Mouse (Mus musculus): ENCODE measurements at regions not wholly inside any gene's neighbourhood (a gene's known extent, or its start where the extent isn't known, plus 50 kb on each side); places are given as distances from the start of the nearest gene placed in this dataset.

GRCm38 (mm10) chr3:34217911-34218310, 136.8 kb upstream of the Dnajc19 start:
- H3K27ac ChIP-seq (ENCODE audit: insufficient read depth, low read depth, low read length) = no peak overlapping the region
- H3K4me3 ChIP-seq (ENCODE audit: insufficient read depth, low read depth, low read length) = no peak overlapping the region
- no peak for DNase-seq
- no peaks in the 10 kb centered on the region for H3K36me3 ChIP-seq (ENCODE audit: control insufficient read depth, insufficient read depth, low read length)
- 67% methylated on average over 4 of the region's 4 CpGs for WGBS
- TF ChIP-seq POLR2A (IDR thresholded peaks at IDR 0.05; ENCODE audit: low read depth, low read length) (no peak), CTCF (conservative IDR thresholded peaks at IDR 0.05; ENCODE audit: insufficient read depth, insufficient read length, low read depth, low read length) (no peak)
- no peaks in the 10 kb centered on the region for H3K27me3 ChIP-seq (replicated peaks; ENCODE audit: control insufficient read depth, insufficient read depth, low read length)
- H3K4me1 ChIP-seq (ENCODE audit: control insufficient read depth, insufficient read depth, low read length) = no peaks in the 10 kb centered on the region

- no peaks in the 10 kb centered on the region for H3K27me3 ChIP-seq (replicated peaks; ENCODE audit: control insufficient read depth, insufficient read depth, low read length)
- 83% methylated on average over 6 of the region's 6 CpGs for whole genome bisulfite sequencing
Observed at GRCm38 (mm10) chr3:34214233-34214632, 133.1 kb upstream of the Dnajc19 start.

GRCm38 (mm10) chr3:34206454-34206853, 125.3 kb upstream of the Dnajc19 start:
- no peaks in the 10 kb centered on the region; the same call in 1 of the 2 replicates for H3K27me3 ChIP-seq (replicated peaks; ENCODE audit: control insufficient read depth, insufficient read depth, low read length)
- 85% methylated on average over 3 of the region's 3 CpGs for WGBS
- H3K27ac ChIP-seq (ENCODE audit: insufficient read depth, low read depth, low read length) = no peak overlapping the region
- no peaks in the 10 kb centered on the region for H3K36me3 ChIP-seq (ENCODE audit: control insufficient read depth, insufficient read depth, low read length)
- H3K4me1 ChIP-seq (ENCODE audit: control insufficient read depth, insufficient read depth, low read length) = no peaks in the 10 kb centered on the region
- H3K4me3 ChIP-seq (ENCODE audit: insufficient read depth, low read depth, low read length) = no peak overlapping the region
- TF ChIP-seq CTCF (conservative IDR thresholded peaks at IDR 0.05; ENCODE audit: insufficient read depth, insufficient read length, low read depth, low read length) (no peak), POLR2A (IDR thresholded peaks at IDR 0.05; ENCODE audit: low read depth, low read length) (no peak)
- no peak for DNase-seq

More at GRCm38 (mm10) chr3:34214233-34214632, 133.1 kb upstream of the Dnajc19 start:
- H3K36me3 ChIP-seq (ENCODE audit: control insufficient read depth, insufficient read depth, low read length) = no peaks in the 10 kb centered on the region
- no peak overlapping the region for H3K4me3 ChIP-seq (ENCODE audit: insufficient read depth, low read depth, low read length)
- no peaks in the 10 kb centered on the region for H3K4me1 ChIP-seq (ENCODE audit: control insufficient read depth, insufficient read depth, low read length)
- H3K27ac ChIP-seq (ENCODE audit: insufficient read depth, low read depth, low read length) = no peak overlapping the region
- DNase-seq = no peak
- no peak for TF ChIP-seq POLR2A (IDR thresholded peaks at IDR 0.05; ENCODE audit: low read depth, low read length)

GRCm38 (mm10) chr3:34198228-34198627, 117.1 kb upstream of the Dnajc19 start:
- Histone ChIP-seq H3K27ac (ENCODE audit: insufficient read depth, low read depth, low read length) (no peak overlapping the region), H3K36me3 (ENCODE audit: control insufficient read depth, insufficient read depth, low read length) (no peaks in the 10 kb centered on the region), H3K4me3 (ENCODE audit: insufficient read depth, low read depth, low read length) (no peak overlapping the region), H3K27me3 (replicated peaks; ENCODE audit: control insufficient read depth, insufficient read depth, low read length) (no peaks in the 10 kb centered on the region), H3K4me1 (ENCODE audit: control insufficient read depth, insufficient read depth, low read length) (no peaks in the 10 kb centered on the region)
- WGBS = 28% methylated on average over 8 of the region's 8 CpGs
- TF ChIP-seq POLR2A (IDR thresholded peaks at IDR 0.05; ENCODE audit: low read depth, low read length) (no peak), CTCF (conservative IDR thresholded peaks at IDR 0.05; ENCODE audit: insufficient read depth, insufficient read length, low read depth, low read length) (peak; percentile 73)
- DNase-seq = peak; percentile 70

- Histone ChIP-seq H3K4me1 (ENCODE audit: control insufficient read depth, insufficient read depth, low read length) (no peaks in the 10 kb centered on the region), H3K4me3 (ENCODE audit: insufficient read depth, low read depth, low read length) (no peak overlapping the region), H3K36me3 (ENCODE audit: control insufficient read depth, insufficient read depth, low read length) (no peaks in the 10 kb centered on the region), H3K27me3 (replicated peaks; ENCODE audit: control insufficient read depth, insufficient read depth, low read length) (no peaks in the 10 kb centered on the region), H3K27ac (ENCODE audit: insufficient read depth, low read depth, low read length) (no peak overlapping the region)
- no peak for DNase-seq
- TF ChIP-seq POLR2A (IDR thresholded peaks at IDR 0.05; ENCODE audit: low read depth, low read length) = no peak
- no peak for TF ChIP-seq CTCF (conservative IDR thresholded peaks at IDR 0.05; ENCODE audit: insufficient read depth, insufficient read length, low read depth, low read length)
- WGBS = 18% methylated on average over 10 of the region's 10 CpGs
Observed at GRCm38 (mm10) chr3:34197163-34197455, 116.0 kb upstream of the Dnajc19 start.

GRCm38 (mm10) chr3:34196451-34197162, 115.5 kb upstream of the Dnajc19 start:
- Histone ChIP-seq H3K36me3 (ENCODE audit: control insufficient read depth, insufficient read depth, low read length) (no peaks in the 10 kb centered on the region), H3K4me3 (ENCODE audit: insufficient read depth, low read depth, low read length) (no peak overlapping the region), H3K4me1 (ENCODE audit: control insufficient read depth, insufficient read depth, low read length) (no peaks in the 10 kb centered on the region), H3K27ac (ENCODE audit: insufficient read depth, low read depth, low read length) (no peak overlapping the region), H3K27me3 (replicated peaks; ENCODE audit: control insufficient read depth, insufficient read depth, low read length) (no peaks in the 10 kb centered on the region)
- no peak for DNase-seq
- TF ChIP-seq CTCF (conservative IDR thresholded peaks at IDR 0.05; ENCODE audit: insufficient read depth, insufficient read length, low read depth, low read length) = no peak
- 45% methylated on average over 22 of the region's 22 CpGs for WGBS

GRCm38 (mm10) chr3:34195729-34196450, 114.8 kb upstream of the Dnajc19 start:
- Histone ChIP-seq H3K27ac (ENCODE audit: insufficient read depth, low read depth, low read length) (no peak overlapping the region), H3K27me3 (replicated peaks; ENCODE audit: control insufficient read depth, insufficient read depth, low read length) (no peaks in the 10 kb centered on the region), H3K4me3 (ENCODE audit: insufficient read depth, low read depth, low read length) (no peak overlapping the region), H3K4me1 (ENCODE audit: control insufficient read depth, insufficient read depth, low read length) (no peaks in the 10 kb centered on the region), H3K36me3 (ENCODE audit: control insufficient read depth, insufficient read depth, low read length) (no peaks in the 10 kb centered on the region)
- 70% methylated on average over 13 of the region's 13 CpGs for WGBS
- DNase-seq = no peak
- TF ChIP-seq CTCF (conservative IDR thresholded peaks at IDR 0.05; ENCODE audit: insufficient read depth, insufficient read length, low read depth, low read length) (no peak), POLR2A (IDR thresholded peaks at IDR 0.05; ENCODE audit: low read depth, low read length) (no peak)
